Mouse (Mus musculus) thymus, adult 2 months (tissue): Measurements from ENCODE around the gene Pnp2.

ENCODE experiments used
- CTCF ChIP-seq: fragments of 200-500 bp; IDR thresholded peaks from 2 replicates; pipeline ENCODE4 v1.5.1; 2012; ENCODE audit warnings: mild to moderate bottlenecking, control low read depth, low read length, moderate library complexity, borderline replicate concordance; ENCODE audit not compliant: control insufficient read depth, poor library complexity, insufficient read depth; ENCODE audit errors: extremely low read depth
- POLR2A ChIP-seq: fragments of 200-500 bp; IDR thresholded peaks from 2 replicates; pipeline ENCODE4 v1.6.1; 2012; ENCODE audit warnings: mild to moderate bottlenecking, low read length, control low read depth, moderate library complexity; ENCODE audit not compliant: control insufficient read depth, poor library complexity, insufficient read depth; ENCODE audit errors: extremely low read depth

- TF ChIP-seq POLR2A, result no peak
- no peak for TF ChIP-seq CTCF
These were observed 44.4 kb upstream of the Pnp2 start for GRCm38 (mm10) chr14:50911356-50911755.
